Mouse (Mus musculus): ENCODE results near the gene Ptgfr. TPM values are rescaled to one million over a fixed set of nuclear protein-coding genes. Genes with fewer than 3 reads are reported as not detected.

The Ptgfr gene
- polyA plus RNA-seq, 1 experiment from 2014 or later = 1.1 TPM

- DNase-seq (ENCODE audit: low spot score, missing footprints) (no peak), ATAC-seq (ENCODE audit: low FRiP score) (no peak)
- Histone ChIP-seq H3K4me1 (ENCODE audit: control insufficient read depth, insufficient read depth, low read length) (no peaks in the 10 kb centered on the region), H3K27me3 (ENCODE audit: control insufficient read depth, insufficient read depth, low read length) (no peaks in the 10 kb centered on the region), H3K27ac (ENCODE audit: low read depth, low read length) (no peak overlapping the region), H3K36me3 (ENCODE audit: control insufficient read depth, insufficient read depth, low read length) (no peaks in the 10 kb centered on the region), H3K9ac (ENCODE audit: low read length) (no peak overlapping the region), H3K4me3 (ENCODE audit: low read depth, low read length) (no peak overlapping the region), H3K9me3 (ENCODE audit: control insufficient read depth, low read length) (no peaks in the 10 kb centered on the region), H3K4me2 (no peak overlapping the region)
- WGBS = 82% methylated on average over 4 of the region's 4 CpGs
Observed at GRCm38 (mm10) chr3:151775089-151775488, 62.3 kb downstream of the Ptgfr start.

- Histone ChIP-seq H3K36me3 (ENCODE audit: control insufficient read depth, insufficient read depth, low read length) (no peaks in the 10 kb centered on the region), H3K4me2 (no peak overlapping the region), H3K4me1 (ENCODE audit: control insufficient read depth, insufficient read depth, low read length) (no peaks in the 10 kb centered on the region), H3K27ac (ENCODE audit: low read depth, low read length) (no peak overlapping the region), H3K9ac (ENCODE audit: low read length) (no peak overlapping the region), H3K9me3 (ENCODE audit: control insufficient read depth, low read length) (no peaks in the 10 kb centered on the region), H3K4me3 (ENCODE audit: low read depth, low read length) (no peak overlapping the region), H3K27me3 (ENCODE audit: control insufficient read depth, insufficient read depth, low read length) (no peaks in the 10 kb centered on the region)
- ATAC-seq (ENCODE audit: low FRiP score) (no peak), DNase-seq (ENCODE audit: low spot score, missing footprints) (no peak)
- 66% methylated on average over 3 of the region's 3 CpGs for WGBS
Observed at GRCm38 (mm10) chr3:151771074-151771473, 66.4 kb downstream of the Ptgfr start.

GRCm38 (mm10) chr3:151749737-151750136 is 87.7 kb downstream of the Ptgfr start, which contains the start of gene Ifi44:
Gene Ifi44 (minus strand): TSS chr3:151749960.
- no peak for DNase-seq (ENCODE audit: low spot score, missing footprints)
- ATAC-seq (ENCODE audit: low FRiP score) = no peak
- H3K4me3 ChIP-seq (ENCODE audit: low read depth, low read length) = no peak within 1 kb of the TSS
- H3K36me3 ChIP-seq (ENCODE audit: control insufficient read depth, insufficient read depth, low read length) = no peaks in the 10 kb centered on the region
- no peak within 1 kb of the TSS for H3K27ac ChIP-seq (ENCODE audit: low read depth, low read length)
- no peaks in the 10 kb centered on the region for H3K27me3 ChIP-seq (ENCODE audit: control insufficient read depth, insufficient read depth, low read length)
- H3K4me2 ChIP-seq = no peak within 1 kb of the TSS
- WGBS = 84% methylated on average over 7 of the region's 7 CpGs
- no peaks in the 10 kb centered on the region for H3K9me3 ChIP-seq (ENCODE audit: control insufficient read depth, low read length)
- H3K4me1 ChIP-seq (ENCODE audit: control insufficient read depth, insufficient read depth, low read length) = no peaks in the 10 kb centered on the region
- no peak within 1 kb of the TSS for H3K9ac ChIP-seq (ENCODE audit: low read length)

GRCm38 (mm10) chr3:151748514-151748913 is 88.9 kb downstream of the Ptgfr start:
- no peak overlapping the region for H3K4me2 ChIP-seq
- H3K27me3 ChIP-seq (ENCODE audit: control insufficient read depth, insufficient read depth, low read length) = no peaks in the 10 kb centered on the region
- DNase-seq (ENCODE audit: low spot score, missing footprints) (no peak), ATAC-seq (ENCODE audit: low FRiP score) (no peak)
- WGBS = 76% methylated on average over 1 of the region's 1 CpGs
- no peak overlapping the region for H3K4me3 ChIP-seq (ENCODE audit: low read depth, low read length)
- H3K4me1 ChIP-seq (ENCODE audit: control insufficient read depth, insufficient read depth, low read length) = no peaks in the 10 kb centered on the region
- H3K27ac ChIP-seq (ENCODE audit: low read depth, low read length) = no peak overlapping the region
- H3K36me3 ChIP-seq (ENCODE audit: control insufficient read depth, insufficient read depth, low read length) = no peaks in the 10 kb centered on the region
- no peaks in the 10 kb centered on the region for H3K9me3 ChIP-seq (ENCODE audit: control insufficient read depth, low read length)
- no peak overlapping the region for H3K9ac ChIP-seq (ENCODE audit: low read length)

Other genes starting within 250 kb of the Ptgfr start
- 0.22 and 0.40 TPM in 2 replicates for gene Ifi44, start 87.7 kb downstream of the Ptgfr start, polyA plus RNA-seq (2014; fragmentation: Nextera tagmentation; extraction: Ambion mirVana)
- gene Ifi44l, start 74.7 kb downstream of the Ptgfr start, polyA plus RNA-seq (2014; fragmentation: Nextera tagmentation; extraction: Ambion mirVana) = not detected in 2 replicates